Mouse (Mus musculus): ENCODE measurements at regions not wholly inside any gene's neighbourhood (a gene's known extent, or its start where the extent isn't known, plus 50 kb on each side); places are given as distances from the start of the nearest gene placed in this dataset.

- Histone ChIP-seq H3K4me1 (ENCODE audit: control insufficient read depth, insufficient read depth, low read length) (no peaks in the 10 kb centered on the region), H3K36me3 (ENCODE audit: control insufficient read depth, insufficient read depth, low read length) (no peaks in the 10 kb centered on the region), H3K4me3 (ENCODE audit: insufficient read depth, low read depth, low read length) (no peak overlapping the region), H3K9ac (ENCODE audit: low read depth, low read length) (no peak overlapping the region), H3K27me3 (ENCODE audit: control insufficient read depth, insufficient read depth, low read length) (no peaks in the 10 kb centered on the region), H3K27ac (replicated peaks; ENCODE audit: insufficient read depth, low read depth, low read length) (no peak overlapping the region), H3K79me2 (ENCODE audit: control insufficient read depth, insufficient read depth, low read length) (no peaks in the 10 kb centered on the region)
- DNase-seq (ENCODE audit: extremely low read depth, low read depth, low spot score) = no peak
- WGBS = 11% methylated on average over 7 of the region's 7 CpGs
- no peak for TF ChIP-seq POLR2A (IDR thresholded peaks at IDR 0.05; ENCODE audit: extremely low read depth, insufficient read depth, low read length)
- TF ChIP-seq CTCF (IDR thresholded peaks at IDR 0.05; ENCODE audit: low read depth, low read length) = no peak
Measured at GRCm38 (mm10) chr1:73363549-73364299, 348.0 kb upstream of the Tnp1 start.

- TF ChIP-seq POLR2A (IDR thresholded peaks at IDR 0.05; ENCODE audit: extremely low read depth, insufficient read depth, low read length) (no peak), CTCF (IDR thresholded peaks at IDR 0.05; ENCODE audit: low read depth, low read length) (no peak)
- Histone ChIP-seq H3K9ac (ENCODE audit: low read depth, low read length) (no peak overlapping the region), H3K4me1 (ENCODE audit: control insufficient read depth, insufficient read depth, low read length) (no peaks in the 10 kb centered on the region), H3K4me3 (ENCODE audit: insufficient read depth, low read depth, low read length) (no peak overlapping the region), H3K27ac (replicated peaks; ENCODE audit: insufficient read depth, low read depth, low read length) (no peak overlapping the region), H3K27me3 (ENCODE audit: control insufficient read depth, insufficient read depth, low read length) (no peaks in the 10 kb centered on the region), H3K36me3 (ENCODE audit: control insufficient read depth, insufficient read depth, low read length) (no peaks in the 10 kb centered on the region), H3K79me2 (ENCODE audit: control insufficient read depth, insufficient read depth, low read length) (no peaks in the 10 kb centered on the region)
- WGBS = 80% methylated on average over 1 of the region's 1 CpGs
- DNase-seq (ENCODE audit: extremely low read depth, low read depth, low spot score) = no peak
Measured at GRCm38 (mm10) chr1:73362122-73362521, 346.4 kb upstream of the Tnp1 start.

GRCm38 (mm10) chr1:73361300-73361699 is 345.6 kb upstream of the Tnp1 start:
- Histone ChIP-seq H3K27me3 (ENCODE audit: control insufficient read depth, insufficient read depth, low read length) (no peaks in the 10 kb centered on the region), H3K27ac (replicated peaks; ENCODE audit: insufficient read depth, low read depth, low read length) (no peak overlapping the region), H3K9ac (ENCODE audit: low read depth, low read length) (no peak overlapping the region), H3K4me1 (ENCODE audit: control insufficient read depth, insufficient read depth, low read length) (no peaks in the 10 kb centered on the region), H3K4me3 (ENCODE audit: insufficient read depth, low read depth, low read length) (no peak overlapping the region), H3K36me3 (ENCODE audit: control insufficient read depth, insufficient read depth, low read length) (no peaks in the 10 kb centered on the region), H3K79me2 (ENCODE audit: control insufficient read depth, insufficient read depth, low read length) (no peaks in the 10 kb centered on the region)
- no peak for DNase-seq (ENCODE audit: extremely low read depth, low read depth, low spot score)
- TF ChIP-seq CTCF (IDR thresholded peaks at IDR 0.05; ENCODE audit: low read depth, low read length) (no peak), POLR2A (IDR thresholded peaks at IDR 0.05; ENCODE audit: extremely low read depth, insufficient read depth, low read length) (no peak)
- 83% methylated on average over 7 of the region's 7 CpGs for WGBS

GRCm38 (mm10) chr1:73354447-73354846 is 338.7 kb upstream of the Tnp1 start:
- TF ChIP-seq CTCF (IDR thresholded peaks at IDR 0.05; ENCODE audit: low read depth, low read length) (no peak), POLR2A (IDR thresholded peaks at IDR 0.05; ENCODE audit: extremely low read depth, insufficient read depth, low read length) (no peak)
- no peaks in the 10 kb centered on the region for H3K36me3 ChIP-seq (ENCODE audit: control insufficient read depth, insufficient read depth, low read length)
- H3K79me2 ChIP-seq (ENCODE audit: control insufficient read depth, insufficient read depth, low read length) = no peaks in the 10 kb centered on the region
- H3K27me3 ChIP-seq (ENCODE audit: control insufficient read depth, insufficient read depth, low read length) = no peaks in the 10 kb centered on the region
- WGBS = 94% methylated on average over 1 of the region's 1 CpGs
- no peak overlapping the region for H3K9ac ChIP-seq (ENCODE audit: low read depth, low read length)
- H3K4me1 ChIP-seq (ENCODE audit: control insufficient read depth, insufficient read depth, low read length) = no peaks in the 10 kb centered on the region
- DNase-seq (ENCODE audit: extremely low read depth, low read depth, low spot score) = no peak
- H3K27ac ChIP-seq (replicated peaks; ENCODE audit: insufficient read depth, low read depth, low read length) = no peak overlapping the region
- H3K4me3 ChIP-seq (ENCODE audit: insufficient read depth, low read depth, low read length) = no peak overlapping the region

- H3K4me3 ChIP-seq (ENCODE audit: insufficient read depth, low read depth, low read length) = no peak overlapping the region
- 80% methylated on average over 6 of the region's 6 CpGs for WGBS
- DNase-seq (ENCODE audit: extremely low read depth, low read depth, low spot score) = no peak
- H3K27me3 ChIP-seq (ENCODE audit: control insufficient read depth, insufficient read depth, low read length) = no peaks in the 10 kb centered on the region
- no peak overlapping the region for H3K27ac ChIP-seq (replicated peaks; ENCODE audit: insufficient read depth, low read depth, low read length)
- TF ChIP-seq POLR2A (IDR thresholded peaks at IDR 0.05; ENCODE audit: extremely low read depth, insufficient read depth, low read length) (no peak), CTCF (IDR thresholded peaks at IDR 0.05; ENCODE audit: low read depth, low read length) (no peak)
- H3K79me2 ChIP-seq (ENCODE audit: control insufficient read depth, insufficient read depth, low read length) = no peaks in the 10 kb centered on the region
- H3K36me3 ChIP-seq (ENCODE audit: control insufficient read depth, insufficient read depth, low read length) = no peaks in the 10 kb centered on the region
- no peaks in the 10 kb centered on the region for H3K4me1 ChIP-seq (ENCODE audit: control insufficient read depth, insufficient read depth, low read length)
- H3K9ac ChIP-seq (ENCODE audit: low read depth, low read length) = no peak overlapping the region
Measured at GRCm38 (mm10) chr1:73348476-73348875, 332.8 kb upstream of the Tnp1 start.

- H3K9ac ChIP-seq (ENCODE audit: low read depth, low read length) = no peak overlapping the region
- 47% methylated on average over 1 of the region's 1 CpGs for WGBS
- H3K4me1 ChIP-seq (ENCODE audit: control insufficient read depth, insufficient read depth, low read length) = no peaks in the 10 kb centered on the region
- H3K79me2 ChIP-seq (ENCODE audit: control insufficient read depth, insufficient read depth, low read length) = no peaks in the 10 kb centered on the region
- H3K4me3 ChIP-seq (ENCODE audit: insufficient read depth, low read depth, low read length) = no peak overlapping the region
- no peaks in the 10 kb centered on the region for H3K36me3 ChIP-seq (ENCODE audit: control insufficient read depth, insufficient read depth, low read length)
- H3K27ac ChIP-seq (replicated peaks; ENCODE audit: insufficient read depth, low read depth, low read length) = no peak overlapping the region
- TF ChIP-seq CTCF (IDR thresholded peaks at IDR 0.05; ENCODE audit: low read depth, low read length) (no peak), POLR2A (IDR thresholded peaks at IDR 0.05; ENCODE audit: extremely low read depth, insufficient read depth, low read length) (no peak)
- no peaks in the 10 kb centered on the region for H3K27me3 ChIP-seq (ENCODE audit: control insufficient read depth, insufficient read depth, low read length)
- no peak for DNase-seq (ENCODE audit: extremely low read depth, low read depth, low spot score)
Measured at GRCm38 (mm10) chr1:73344587-73344986, 328.9 kb upstream of the Tnp1 start.

Measured in liver, adult 2 months (tissue).